Mouse (Mus musculus) kidney, embryonic 14.5 days (tissue): ENCODE results near the gene Atp6v1e2. TPM values are rescaled to one million over a fixed set of nuclear protein-coding genes. Genes with fewer than 3 reads are reported as not detected.

Experiments
- ATAC-seq: fragments of 200-750 bp; cut with Nextera tagmentation; 2 replicates; pipeline ENCODE4 v1.8.0; 2017; ENCODE audit warnings: moderate number of reproducible peaks, mild to moderate bottlenecking, moderate TSS enrichment, moderate library complexity; ENCODE audit not compliant: low FRiP score, low TSS enrichment
- H3K27ac ChIP-seq: fragments of 300-500 bp; sonication (generic); 2 replicates; pipeline ENCODE4 v1.5.1; 2014; ENCODE audit warnings: low read depth, mild to moderate bottlenecking, low read length, moderate library complexity, mixed read lengths
- H3K27me3 ChIP-seq: fragments of 300-500 bp; sonication (generic); 2 replicates; pipeline ENCODE4 v1.6.1; 2014; ENCODE audit warnings: mild to moderate bottlenecking, low read length; ENCODE audit not compliant: control insufficient read depth, insufficient read depth
- H3K36me3 ChIP-seq: fragments of 300-500 bp; sonication (generic); 2 replicates; pipeline ENCODE4 v1.6.1; 2014; ENCODE audit warnings: low read length, mixed read lengths; ENCODE audit not compliant: control insufficient read depth, insufficient read depth
- H3K4me1 ChIP-seq: fragments of 300-500 bp; sonication (generic); 2 replicates; pipeline ENCODE4 v1.6.1; 2014; ENCODE audit warnings: low read length, mixed read lengths; ENCODE audit not compliant: control insufficient read depth, insufficient read depth
- H3K4me2 ChIP-seq: fragments of 300-500 bp; sonication (generic); replicated peaks from 2 replicates; pipeline ENCODE4 v1.6.1; 2014; ENCODE audit warnings: low read depth, mild to moderate bottlenecking, low read length
- H3K4me3 ChIP-seq: fragments of 300-500 bp; sonication (generic); 2 replicates; pipeline ENCODE4 v1.5.1; 2014; ENCODE audit warnings: mild to moderate bottlenecking, low read length
- H3K9ac ChIP-seq: fragments of 300-500 bp; sonication (generic); 2 replicates; pipeline ENCODE4 v1.6.1; 2014; ENCODE audit warnings: low read depth, mild to moderate bottlenecking, low read length, moderate library complexity
- H3K9me3 ChIP-seq: fragments of 300-500 bp; sonication (generic); 2 replicates; pipeline ENCODE4 v1.6.1; 2016; ENCODE audit warnings: low read length; ENCODE audit not compliant: control insufficient read depth
- WGBS: fragments of 180-500 bp; shearing (Covaris S2); extraction: QIAGEN DNeasy Blood & Tissue Kit; methylation state at CpG from one replicate; pipeline ENCODE4 v1.1.7; 2014; 5-methylcytosine and 5-hydroxymethylcytosine counted together
- polyA plus RNA-seq: library from polyadenylated mRNA; unstranded; fragments of >200 nt; fragmentation: Nextera tagmentation; extraction: Ambion mirVana; gene quantifications from 2 replicates; pipeline ENCODE4 v1.2.1, GENCODE M21; 2014

Atp6v1e2 gene
- polyA plus RNA-seq, 1 experiment from 2014 or later: not detected

- Histone ChIP-seq H3K36me3 (no peaks in the 10 kb centered on the region), H3K27me3 (no peaks in the 10 kb centered on the region), H3K4me2 (peak overlapping the region; percentile 88), H3K27ac (peak overlapping the region; percentile 89), H3K4me1 (peaks cover 29% of the 10 kb centered on the region; the same call in 1 of the 2 replicates), H3K9me3 (no peaks in the 10 kb centered on the region), H3K9ac (peak overlapping the region; percentile 93), H3K4me3 (peak overlapping the region; percentile 80)
- ATAC-seq: peak; percentile 56
- 0% methylated on average over 24 of the region's 24 CpGs for WGBS
Measured at GRCm38 (mm10) chr17:86962297-86962893, 14.7 kb upstream of the Atp6v1e2 start.

- H3K36me3 ChIP-seq: no peaks in the 10 kb centered on the region
- H3K9me3 ChIP-seq: no peaks in the 10 kb centered on the region
- H3K27me3 ChIP-seq: no peaks in the 10 kb centered on the region
- H3K4me3 ChIP-seq: no peak overlapping the region
- 56% methylated on average over 8 of the region's 8 CpGs for WGBS
- no peak for ATAC-seq
- H3K4me1 ChIP-seq: peaks cover 27% of the 10 kb centered on the region; the same call in 1 of the 2 replicates
- no peak overlapping the region for H3K9ac ChIP-seq
- no peak overlapping the region for H3K4me2 ChIP-seq
- peak overlapping the region; percentile 89; the same call in 1 of the 2 replicates for H3K27ac ChIP-seq
Measured at GRCm38 (mm10) chr17:86961301-86961841, 13.7 kb upstream of the Atp6v1e2 start.

- no peak overlapping the region for H3K9ac ChIP-seq
- no peak overlapping the region for H3K4me3 ChIP-seq
- H3K4me1 ChIP-seq: peaks cover 12% of the 10 kb centered on the region; the same call in 1 of the 2 replicates
- WGBS: 86% methylated on average over 14 of the region's 14 CpGs
- no peak overlapping the region for H3K27ac ChIP-seq
- no peak overlapping the region for H3K4me2 ChIP-seq
- H3K9me3 ChIP-seq: 0 out of 2 replicates have a peak, but pooled peaks cover 2% of the 10 kb centered on the region
- ATAC-seq: no peak
- no peaks in the 10 kb centered on the region for H3K27me3 ChIP-seq
- no peaks in the 10 kb centered on the region for H3K36me3 ChIP-seq
Measured at GRCm38 (mm10) chr17:86957968-86958367, 10.3 kb upstream of the Atp6v1e2 start.

- Histone ChIP-seq H3K9ac (no peak overlapping the region), H3K27me3 (no peaks in the 10 kb centered on the region), H3K4me3 (no peak overlapping the region), H3K27ac (no peak overlapping the region), H3K4me1 (peaks cover 12% of the 10 kb centered on the region; the same call in 1 of the 2 replicates), H3K36me3 (no peaks in the 10 kb centered on the region), H3K4me2 (no peak overlapping the region), H3K9me3 (0 out of 2 replicates have a peak, but pooled peaks cover 2% of the 10 kb centered on the region)
- 87% methylated on average over 5 of the region's 5 CpGs for WGBS
- ATAC-seq: no peak
Measured at GRCm38 (mm10) chr17:86957239-86957638, 9.5 kb upstream of the Atp6v1e2 start.

GRCm38 (mm10) chr17:86948801-86949200 lies 1.1 kb upstream of the Atp6v1e2 start:
- Histone ChIP-seq H3K9ac (no peak overlapping the region), H3K9me3 (no peaks in the 10 kb centered on the region), H3K27me3 (no peaks in the 10 kb centered on the region), H3K4me2 (no peak overlapping the region), H3K27ac (no peak overlapping the region), H3K36me3 (no peaks in the 10 kb centered on the region), H3K4me1 (no peaks in the 10 kb centered on the region), H3K4me3 (no peak overlapping the region)
- WGBS: 70% methylated on average over 6 of the region's 6 CpGs
- no peak for ATAC-seq

GRCm38 (mm10) chr17:86946078-86946477 lies 1.6 kb downstream of the Atp6v1e2 start:
- no peaks in the 10 kb centered on the region for H3K9me3 ChIP-seq
- H3K27ac ChIP-seq: no peak overlapping the region
- no peaks in the 10 kb centered on the region for H3K36me3 ChIP-seq
- no peaks in the 10 kb centered on the region for H3K27me3 ChIP-seq
- H3K4me1 ChIP-seq: no peaks in the 10 kb centered on the region
- no peak overlapping the region for H3K9ac ChIP-seq
- no peak overlapping the region for H3K4me3 ChIP-seq
- 38% methylated on average over 4 of the region's 4 CpGs for WGBS
- no peak for ATAC-seq
- no peak overlapping the region for H3K4me2 ChIP-seq

- no peaks in the 10 kb centered on the region for H3K36me3 ChIP-seq
- H3K27ac ChIP-seq: no peak overlapping the region
- no peak overlapping the region for H3K9ac ChIP-seq
- no peak overlapping the region for H3K4me2 ChIP-seq
- ATAC-seq: no peak
- 83% methylated on average over 6 of the region's 6 CpGs for WGBS
- H3K27me3 ChIP-seq: no peaks in the 10 kb centered on the region
- no peak overlapping the region for H3K4me3 ChIP-seq
- H3K9me3 ChIP-seq: no peaks in the 10 kb centered on the region
- H3K4me1 ChIP-seq: 0 out of 2 replicates have a peak, but pooled peaks cover 2% of the 10 kb centered on the region
Measured at GRCm38 (mm10) chr17:86943158-86943557, 4.5 kb downstream of the Atp6v1e2 start.

GRCm38 (mm10) chr17:86942112-86942511 lies 5.6 kb downstream of the Atp6v1e2 start:
- no peaks in the 10 kb centered on the region for H3K27me3 ChIP-seq
- no peaks in the 10 kb centered on the region for H3K9me3 ChIP-seq
- WGBS: 60% methylated on average over 6 of the region's 6 CpGs
- no peak for ATAC-seq
- peaks cover 8% of the 10 kb centered on the region; the same call in 1 of the 2 replicates for H3K4me1 ChIP-seq
- no peaks in the 10 kb centered on the region for H3K36me3 ChIP-seq
- no peak overlapping the region for H3K27ac ChIP-seq
- no peak overlapping the region for H3K9ac ChIP-seq
- no peak overlapping the region for H3K4me3 ChIP-seq
- H3K4me2 ChIP-seq: no peak overlapping the region

- 76% methylated on average over 7 of the region's 7 CpGs for WGBS
- no peak overlapping the region for H3K4me2 ChIP-seq
- no peaks in the 10 kb centered on the region for H3K36me3 ChIP-seq
- peaks cover 10% of the 10 kb centered on the region; the same call in 1 of the 2 replicates for H3K4me1 ChIP-seq
- H3K27ac ChIP-seq: no peak overlapping the region
- no peaks in the 10 kb centered on the region for H3K27me3 ChIP-seq
- ATAC-seq: no peak
- H3K9me3 ChIP-seq: no peaks in the 10 kb centered on the region
- H3K4me3 ChIP-seq: no peak overlapping the region
- no peak overlapping the region for H3K9ac ChIP-seq
Measured at GRCm38 (mm10) chr17:86938683-86939082, 9.0 kb downstream of the Atp6v1e2 start.
